Mouse (Mus musculus): ENCODE results near the gene Stxbp2.

GRCm38 (mm10) chr8:3598054-3598453, 32.7 kb upstream of the Stxbp2 start:
- TF ChIP-seq CTCF (IDR thresholded peaks at IDR 0.05; ENCODE audit: low read depth, low read length) (no peak), POLR2A (IDR thresholded peaks at IDR 0.05; ENCODE audit: borderline replicate concordance, low read depth, low read length) (no peak)
